Mouse (Mus musculus): Measurements from ENCODE around the gene Actg1.

- TF ChIP-seq POLR2A (IDR thresholded peaks at IDR 0.05; ENCODE audit: low read depth, low read length): no peak
- no peak for TF ChIP-seq CTCF (IDR thresholded peaks at IDR 0.05; ENCODE audit: extremely low read depth, insufficient read depth, insufficient read length, insufficient replicate concordance)
Observed at GRCm38 (mm10) chr11:120355277-120356039, 7.1 kb upstream of the Actg1 start.
